Mouse (Mus musculus) liver, embryonic 12.5 days (tissue): ENCODE results near the gene Cgnl1. TPM values are rescaled to one million over a fixed set of nuclear protein-coding genes. Genes with fewer than 3 reads are reported as not detected.

Experiments used
- ATAC-seq: fragments of 200-750 bp; cut with Nextera tagmentation; 2 replicates; pipeline ENCODE4 v1.8.0; 2017; ENCODE audit warnings: moderate number of reproducible peaks, mild to moderate bottlenecking, moderate library complexity
- H3K27ac ChIP-seq: fragments of 300-500 bp; sonication (generic); 2 replicates; pipeline ENCODE4 v1.5.1; 2016; ENCODE audit warnings: mild to moderate bottlenecking
- H3K27me3 ChIP-seq: fragments of 300-500 bp; sonication (generic); replicated peaks from 2 replicates; pipeline ENCODE4 v1.6.1; 2016; ENCODE audit warnings: mild to moderate bottlenecking, moderate library complexity
- H3K36me3 ChIP-seq: fragments of 300-500 bp; sonication (generic); 2 replicates; pipeline ENCODE4 v1.6.1; 2016; ENCODE audit warnings: mild to moderate bottlenecking, moderate library complexity
- H3K4me1 ChIP-seq: fragments of 300-500 bp; sonication (generic); 2 replicates; pipeline ENCODE4 v1.6.1; 2016
- H3K4me2 ChIP-seq: fragments of 300-500 bp; sonication (generic); 2 replicates; pipeline ENCODE4 v1.6.1; 2016; ENCODE audit warnings: mild to moderate bottlenecking, moderate library complexity
- H3K4me3 ChIP-seq: fragments of 300-500 bp; sonication (generic); 2 replicates; pipeline ENCODE4 v1.5.1; 2016; ENCODE audit warnings: mild to moderate bottlenecking, moderate library complexity
- H3K9ac ChIP-seq: fragments of 300-500 bp; sonication (generic); 2 replicates; pipeline ENCODE4 v1.6.1; 2016; ENCODE audit warnings: mild to moderate bottlenecking, moderate library complexity
- H3K9me3 ChIP-seq: fragments of 300-500 bp; sonication (generic); replicated peaks from 2 replicates; pipeline ENCODE4 v1.6.1; 2016; ENCODE audit warnings: mild to moderate bottlenecking, moderate library complexity
- WGBS: fragments of 180-500 bp; shearing (Covaris S2); methylation state at CpG from one replicate; pipeline ENCODE4 v1.1.7; 2016; ENCODE audit not compliant: insufficient replicate concordance; 5-methylcytosine and 5-hydroxymethylcytosine counted together
- polyA plus RNA-seq: library from polyadenylated mRNA; unstranded; fragments of >200 nt; fragmentation: Nextera tagmentation; extraction: Ambion mirVana; gene quantifications from 2 replicates; pipeline ENCODE4 v1.2.1, GENCODE M21; 2016

Gene Cgnl1
- polyA plus RNA-seq, 1 experiment from 2014 or later, result 3.0 TPM

DNA sequence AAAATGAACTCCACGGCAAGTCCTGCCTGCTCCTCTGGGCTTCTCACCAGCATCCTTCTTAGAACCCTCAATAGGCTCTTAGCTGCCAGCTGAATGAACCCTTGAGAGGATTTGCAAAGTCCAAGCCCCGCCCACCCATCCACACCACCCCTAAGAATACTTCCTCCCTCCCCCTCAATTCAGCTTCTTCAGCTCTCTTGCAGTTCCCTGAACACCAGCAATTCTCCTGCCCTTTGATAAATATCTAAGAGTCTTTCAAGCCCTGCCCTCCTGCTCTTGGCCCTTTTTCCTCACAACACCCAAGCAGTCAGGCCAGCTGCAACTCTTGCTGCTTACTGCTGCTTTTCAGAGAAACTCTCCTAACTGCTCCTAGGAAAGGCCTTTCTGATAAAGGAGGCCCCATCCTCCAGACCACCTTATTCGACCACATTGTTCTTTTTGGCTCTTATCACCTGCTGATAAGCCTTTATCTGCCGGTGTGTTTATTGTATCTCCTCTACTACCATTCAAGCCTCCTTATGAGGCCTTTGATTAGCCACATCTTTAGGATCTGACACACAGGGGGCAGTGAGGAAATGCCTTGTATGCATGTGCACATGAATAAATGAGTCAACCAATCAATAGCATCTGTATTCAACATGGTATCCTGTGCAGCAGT is 21.3 kb downstream of the Cgnl1 start:
- WGBS, result 13% methylated on average over 4 of the region's 4 CpGs
- H3K4me1 ChIP-seq, result peaks cover 28% of the 10 kb centered on the region
- ATAC-seq, result 0 out of 2 replicates have a peak, but pooled peaks have one; percentile 15

DNA sequence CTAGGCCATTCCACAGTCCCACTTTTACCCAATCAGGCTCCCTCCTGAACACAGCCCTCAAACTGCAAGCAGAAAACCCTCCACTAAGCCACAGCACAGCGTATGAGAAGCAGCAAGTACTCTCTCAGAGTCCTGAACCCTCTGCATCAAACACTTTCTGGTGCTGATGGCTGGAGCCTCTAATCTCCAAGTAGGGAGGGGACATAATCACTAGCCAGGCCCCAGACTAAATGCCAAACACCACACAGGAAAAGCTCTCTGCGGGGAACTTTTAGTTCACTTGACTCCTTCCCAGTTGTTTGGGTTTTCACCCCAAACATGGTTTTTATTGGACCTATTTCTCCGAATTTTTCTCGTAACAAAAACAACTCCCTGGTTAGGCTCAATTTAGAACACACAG is 25.0 kb downstream of the Cgnl1 start:
- H3K4me2 ChIP-seq, result no peak overlapping the region
- no peak overlapping the region for H3K4me3 ChIP-seq
- ATAC-seq, result no peak
- no peak overlapping the region for H3K27ac ChIP-seq
- H3K4me1 ChIP-seq, result peaks cover 28% of the 10 kb centered on the region
- no peaks in the 10 kb centered on the region for H3K27me3 ChIP-seq
- no peaks in the 10 kb centered on the region for H3K36me3 ChIP-seq
- 36% methylated on average over 4 of the region's 4 CpGs for WGBS
- H3K9me3 ChIP-seq, result 0 out of 2 replicates have a peak, but pooled peaks cover 4% of the 10 kb centered on the region
- no peak overlapping the region for H3K9ac ChIP-seq

More for the DNA sequence above, 21.3 kb downstream of the Cgnl1 start:
- no peak overlapping the region for H3K9ac ChIP-seq
- H3K27ac ChIP-seq, result no peak overlapping the region
- H3K9me3 ChIP-seq, result 0 out of 2 replicates have a peak, but pooled peaks cover 4% of the 10 kb centered on the region
- no peak overlapping the region for H3K4me2 ChIP-seq
- H3K36me3 ChIP-seq, result no peaks in the 10 kb centered on the region
- H3K27me3 ChIP-seq, result no peaks in the 10 kb centered on the region
- H3K4me3 ChIP-seq, result no peak overlapping the region

DNA sequence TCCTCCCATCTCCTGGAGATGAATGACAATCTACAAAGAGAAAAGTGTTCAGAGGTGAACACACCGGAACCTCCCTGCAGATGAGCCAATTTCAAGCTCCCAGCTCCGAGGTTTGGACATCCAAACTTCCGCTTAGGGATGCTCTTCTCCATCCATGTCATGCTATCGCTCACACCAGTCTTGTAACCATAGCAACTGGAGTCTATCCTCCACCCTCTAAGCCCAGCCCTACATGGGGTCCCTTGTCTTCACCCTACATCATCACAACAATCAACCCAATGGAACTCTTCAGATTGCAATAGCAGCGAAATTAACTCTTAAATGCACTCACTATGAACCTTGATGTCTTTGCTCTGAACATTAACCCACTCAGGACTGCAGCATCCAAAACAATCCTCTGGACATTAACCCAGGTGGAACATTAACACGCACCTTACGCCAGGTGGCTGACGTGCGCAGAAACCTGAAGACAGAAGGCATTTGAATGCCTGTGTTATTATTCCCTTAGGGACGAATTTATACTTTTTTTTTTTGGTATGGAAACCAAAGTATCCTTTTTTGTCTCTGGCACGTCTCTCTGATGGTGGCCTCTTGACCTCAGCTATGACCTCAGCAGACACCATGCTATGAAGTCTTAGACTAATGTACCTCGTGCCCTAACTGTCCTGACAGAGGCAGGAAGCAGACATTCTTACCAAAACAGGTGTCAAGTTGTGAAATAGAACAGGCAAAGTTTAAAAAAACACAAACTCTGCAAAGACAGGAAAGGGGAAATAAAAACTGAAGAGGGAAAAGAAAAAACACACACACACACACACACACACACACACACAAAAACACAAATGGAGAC is 33.1 kb downstream of the Cgnl1 start:
- no peak overlapping the region for H3K9ac ChIP-seq
- no peak for ATAC-seq
- H3K27me3 ChIP-seq, result no peaks in the 10 kb centered on the region
- no peak overlapping the region for H3K4me2 ChIP-seq
- no peaks in the 10 kb centered on the region for H3K4me1 ChIP-seq
- WGBS, result 53% methylated on average over 12 of the region's 12 CpGs
- H3K27ac ChIP-seq, result no peak overlapping the region
- H3K36me3 ChIP-seq, result no peaks in the 10 kb centered on the region
- no peak overlapping the region for H3K4me3 ChIP-seq
- no peaks in the 10 kb centered on the region for H3K9me3 ChIP-seq

DNA sequence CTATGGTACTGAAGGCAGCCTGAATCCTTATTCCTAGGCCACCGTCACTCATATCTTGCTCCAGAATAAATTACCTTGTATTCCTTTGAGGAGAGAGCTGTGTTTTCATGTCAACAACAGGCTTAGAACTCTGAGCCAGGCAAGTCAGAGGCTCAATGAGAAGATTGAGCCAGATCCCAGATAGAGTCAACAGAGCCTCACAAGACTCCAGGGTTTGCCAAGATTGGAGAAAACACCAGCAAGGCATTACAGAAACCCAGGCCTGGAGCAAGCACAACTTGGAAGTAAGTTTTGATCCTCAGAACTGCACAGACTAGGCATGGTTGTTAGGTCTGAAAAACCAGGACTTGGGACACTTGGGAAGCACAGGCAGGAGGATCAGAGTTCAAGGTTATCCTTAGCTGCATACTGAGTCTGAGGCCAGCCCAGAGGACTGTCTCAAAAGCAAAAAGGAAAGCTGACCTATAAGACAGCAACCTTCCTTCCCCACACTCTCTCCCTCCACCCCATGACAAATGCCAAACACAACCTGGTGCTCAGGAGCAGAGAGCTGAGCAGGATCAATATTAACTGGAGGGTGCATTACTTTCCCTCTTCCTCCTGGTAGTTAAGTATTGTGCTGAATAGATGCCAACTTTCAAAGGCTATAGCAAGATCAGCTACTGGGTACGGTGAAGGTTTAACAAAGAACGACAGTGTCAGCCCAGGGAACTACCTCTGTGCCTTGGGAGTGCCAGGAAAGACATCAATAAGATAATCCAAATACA is 34.0 kb downstream of the Cgnl1 start:
- Histone ChIP-seq H3K4me1 (no peaks in the 10 kb centered on the region), H3K36me3 (no peaks in the 10 kb centered on the region), H3K4me2 (no peak overlapping the region), H3K4me3 (no peak overlapping the region), H3K9me3 (no peaks in the 10 kb centered on the region), H3K9ac (no peak overlapping the region), H3K27me3 (no peaks in the 10 kb centered on the region; the same call in 1 of the 2 replicates), H3K27ac (no peak overlapping the region)
- WGBS, result 67% methylated on average over 3 of the region's 3 CpGs
- ATAC-seq, result no peak

DNA sequence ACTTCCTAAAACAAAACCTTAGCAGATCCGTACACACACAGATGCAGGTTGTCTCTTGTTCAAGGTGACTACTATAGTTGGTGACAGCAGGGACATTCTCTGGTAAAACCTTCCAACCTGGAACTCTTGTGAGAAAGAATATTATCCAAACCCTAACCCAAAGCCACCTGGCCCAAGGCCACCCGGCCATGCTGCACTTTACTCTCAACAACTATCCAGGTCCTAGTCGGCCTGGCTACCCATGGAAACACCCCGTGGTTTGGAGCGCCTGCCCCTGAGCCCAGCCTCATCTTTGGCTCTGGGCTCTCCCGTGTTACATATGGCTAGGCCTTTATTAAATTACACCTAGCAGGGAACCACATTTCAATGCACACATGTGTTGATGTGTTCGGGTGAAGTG is 35.5 kb downstream of the Cgnl1 start:
- Histone ChIP-seq H3K9ac (no peak overlapping the region), H3K4me3 (no peak overlapping the region), H3K4me2 (no peak overlapping the region), H3K9me3 (no peaks in the 10 kb centered on the region), H3K27me3 (no peaks in the 10 kb centered on the region; the same call in 1 of the 2 replicates), H3K27ac (no peak overlapping the region), H3K4me1 (no peaks in the 10 kb centered on the region), H3K36me3 (no peaks in the 10 kb centered on the region)
- ATAC-seq, result no peak
- 76% methylated on average over 7 of the region's 7 CpGs for WGBS

DNA sequence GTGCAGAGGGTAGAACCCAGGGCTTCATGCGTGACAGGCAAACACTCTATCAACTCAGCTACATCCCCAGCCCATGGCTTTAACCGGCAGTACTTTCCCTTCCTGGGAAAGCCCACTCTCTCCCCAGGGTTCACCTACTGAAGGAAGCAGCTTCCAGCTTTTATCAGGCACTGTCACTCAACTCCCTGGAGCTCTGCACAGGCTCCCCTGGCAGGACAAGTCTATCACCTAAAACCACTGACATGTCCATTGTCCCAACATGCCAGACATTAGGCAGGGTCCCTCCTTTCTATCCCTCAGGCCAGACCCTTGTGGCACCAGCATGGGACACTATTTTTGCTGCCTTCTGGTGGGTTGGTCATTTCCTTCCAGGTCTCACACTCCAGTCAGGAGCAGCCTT is 37.8 kb downstream of the Cgnl1 start:
- H3K9me3 ChIP-seq, result no peaks in the 10 kb centered on the region
- no peak for ATAC-seq
- H3K36me3 ChIP-seq, result no peaks in the 10 kb centered on the region
- no peak overlapping the region for H3K4me3 ChIP-seq
- H3K27me3 ChIP-seq, result no peaks in the 10 kb centered on the region; the same call in 1 of the 2 replicates
- H3K9ac ChIP-seq, result no peak overlapping the region
- H3K4me1 ChIP-seq, result no peaks in the 10 kb centered on the region
- H3K4me2 ChIP-seq, result no peak overlapping the region
- WGBS, result 46% methylated on average over 2 of the region's 2 CpGs
- no peak overlapping the region for H3K27ac ChIP-seq

DNA sequence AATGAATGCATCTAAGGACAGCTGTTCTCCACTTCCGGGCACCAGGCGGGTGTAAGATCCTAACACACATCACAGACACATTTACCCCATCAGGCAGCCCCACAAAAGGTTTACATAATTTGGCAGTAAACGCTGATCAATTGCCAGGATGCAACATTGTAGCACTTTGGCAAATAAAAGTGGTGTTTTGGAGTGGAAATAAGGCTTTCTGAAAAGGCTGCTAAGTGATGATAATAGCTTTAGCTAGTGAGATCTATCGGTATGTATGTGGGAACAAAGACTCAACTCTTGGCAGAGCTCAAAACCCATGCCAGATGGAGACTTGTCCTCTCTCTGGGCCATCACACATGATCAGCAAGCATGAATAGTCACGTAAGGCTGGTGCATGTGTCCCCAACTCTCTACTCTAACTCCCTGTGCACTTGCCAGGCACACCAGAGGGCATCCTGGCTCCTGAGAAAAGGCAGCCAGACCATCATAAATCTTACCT is 42.5 kb downstream of the Cgnl1 start:
- 66% methylated on average over 5 of the region's 5 CpGs for WGBS

DNA sequence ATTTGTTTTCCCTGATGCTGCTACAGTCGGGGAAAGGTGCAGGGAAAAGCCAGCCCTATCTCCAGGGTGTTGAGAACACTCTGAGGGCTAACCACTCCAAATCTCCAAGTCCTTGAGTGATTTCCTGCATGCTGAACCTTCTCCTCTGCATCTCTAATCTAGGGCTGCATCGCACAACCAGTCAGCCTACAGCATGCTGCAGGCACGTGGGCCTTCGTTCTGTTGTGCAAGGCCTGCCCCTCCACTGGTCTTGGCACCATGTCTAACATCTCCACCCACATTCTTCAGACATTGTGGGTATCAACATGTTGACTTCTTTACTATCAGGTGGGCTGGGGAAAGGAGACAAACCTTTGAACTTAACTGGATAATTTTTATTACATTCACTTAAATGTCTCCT is 44.2 kb downstream of the Cgnl1 start:
- 0 out of 2 replicates have a peak, but pooled peaks cover 4% of the 10 kb centered on the region for H3K36me3 ChIP-seq
- H3K4me3 ChIP-seq, result no peak overlapping the region
- 53% methylated on average over 4 of the region's 4 CpGs for WGBS
- H3K9ac ChIP-seq, result no peak overlapping the region
- H3K27me3 ChIP-seq, result 0 out of 2 replicates have a peak, but pooled peaks cover 4% of the 10 kb centered on the region
- no peak overlapping the region for H3K27ac ChIP-seq
- no peak for ATAC-seq
- H3K9me3 ChIP-seq, result no peaks in the 10 kb centered on the region
- H3K4me1 ChIP-seq, result no peaks in the 10 kb centered on the region
- no peak overlapping the region for H3K4me2 ChIP-seq

More for the DNA sequence above, 42.5 kb downstream of the Cgnl1 start:
- Histone ChIP-seq H3K27me3 (peaks cover 4% of the 10 kb centered on the region; the same call in 1 of the 2 replicates), H3K4me1 (no peaks in the 10 kb centered on the region), H3K36me3 (0 out of 2 replicates have a peak, but pooled peaks cover 4% of the 10 kb centered on the region), H3K9ac (no peak overlapping the region), H3K4me3 (no peak overlapping the region), H3K4me2 (no peak overlapping the region), H3K27ac (no peak overlapping the region), H3K9me3 (no peaks in the 10 kb centered on the region)
- ATAC-seq, result no peak

DNA sequence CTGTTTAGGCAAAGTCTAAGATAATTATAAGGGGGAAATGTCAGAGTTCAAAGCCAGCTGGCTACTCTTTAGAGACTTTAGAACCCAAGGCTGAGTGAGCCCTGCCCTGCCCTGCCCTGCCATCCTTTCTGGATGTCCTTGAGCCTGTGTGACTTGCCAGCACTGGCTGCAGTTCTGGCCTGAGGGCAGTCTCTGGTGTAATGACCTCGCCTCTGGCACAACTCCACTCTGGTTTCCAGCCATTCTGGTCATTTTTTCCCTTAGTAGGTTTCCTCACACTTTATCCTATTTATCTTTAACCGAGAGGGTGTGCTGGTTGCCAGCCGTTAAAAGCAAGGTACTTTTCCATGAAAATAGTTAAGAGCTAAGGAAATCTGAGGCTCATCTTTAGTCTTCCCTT is 45.3 kb downstream of the Cgnl1 start:
- Histone ChIP-seq H3K9ac (no peak overlapping the region), H3K27ac (no peak overlapping the region), H3K4me1 (no peaks in the 10 kb centered on the region), H3K36me3 (0 out of 2 replicates have a peak, but pooled peaks cover 4% of the 10 kb centered on the region), H3K9me3 (no peaks in the 10 kb centered on the region), H3K4me2 (no peak overlapping the region), H3K4me3 (no peak overlapping the region), H3K27me3 (0 out of 2 replicates have a peak, but pooled peaks cover 4% of the 10 kb centered on the region)
- 66% methylated on average over 3 of the region's 3 CpGs for WGBS
- ATAC-seq, result no peak

DNA sequence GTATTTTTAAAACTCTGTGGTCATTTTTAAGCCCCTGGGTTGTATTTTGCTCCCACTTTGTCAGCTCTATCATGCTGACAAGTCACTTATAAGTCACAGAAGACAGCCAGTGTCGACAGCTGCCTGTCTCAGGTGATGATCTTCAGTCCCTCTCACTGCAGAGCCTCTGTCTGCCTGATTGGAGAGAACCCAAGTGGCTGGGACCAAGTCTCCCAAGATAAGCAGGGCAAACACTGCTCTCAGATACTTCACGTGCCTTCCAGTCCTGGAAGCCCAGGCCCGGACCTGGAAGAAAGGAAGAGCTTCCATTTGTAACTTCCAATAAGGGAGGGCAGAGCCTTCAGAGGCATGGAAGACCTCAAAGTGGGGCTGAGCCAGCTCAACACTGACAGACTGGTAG is 49.0 kb downstream of the Cgnl1 start:
- Histone ChIP-seq H3K27ac (no peak overlapping the region), H3K36me3 (0 out of 2 replicates have a peak, but pooled peaks cover 4% of the 10 kb centered on the region), H3K4me2 (no peak overlapping the region), H3K9ac (no peak overlapping the region), H3K27me3 (0 out of 2 replicates have a peak, but pooled peaks cover 4% of the 10 kb centered on the region), H3K4me3 (no peak overlapping the region), H3K4me1 (no peaks in the 10 kb centered on the region), H3K9me3 (no peaks in the 10 kb centered on the region)
- no peak for ATAC-seq
- WGBS, result 27% methylated on average over 3 of the region's 3 CpGs

DNA sequence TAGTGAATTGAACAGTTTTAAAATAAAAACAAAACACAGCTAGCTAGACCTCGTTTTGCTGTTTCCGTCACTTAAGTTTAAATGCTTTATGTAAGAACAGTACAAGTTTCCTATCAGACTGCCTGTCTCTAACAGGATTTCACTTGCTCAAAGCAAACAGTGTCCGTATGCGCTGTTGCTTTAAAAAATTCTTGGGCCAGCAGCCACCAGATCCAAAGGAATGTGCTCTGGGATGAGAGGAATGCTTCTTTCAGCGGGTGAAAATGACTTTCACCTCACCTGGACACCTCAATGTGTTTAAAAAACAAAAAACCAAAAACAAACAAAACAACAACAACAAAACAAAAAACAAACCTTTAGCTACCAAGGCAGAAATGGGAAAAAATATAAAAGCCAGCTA is 54.4 kb downstream of the Cgnl1 start:
- no peak overlapping the region for H3K4me3 ChIP-seq
- no peak for ATAC-seq
- no peak overlapping the region for H3K9ac ChIP-seq
- H3K36me3 ChIP-seq, result no peaks in the 10 kb centered on the region
- WGBS, result 72% methylated on average over 5 of the region's 5 CpGs
- H3K4me1 ChIP-seq, result no peaks in the 10 kb centered on the region
- H3K9me3 ChIP-seq, result no peaks in the 10 kb centered on the region
- no peaks in the 10 kb centered on the region for H3K27me3 ChIP-seq
- no peak overlapping the region for H3K4me2 ChIP-seq
- H3K27ac ChIP-seq, result no peak overlapping the region
